Mouse (Mus musculus) bone marrow macrophage, adult 2 months (primary cell): ENCODE results near the gene Slc4a8.

Source experiments
- CTCF ChIP-seq: IDR thresholded peaks from 2 replicates; pipeline ENCODE4 v1.5.1; 2012; ENCODE audit warnings: low read depth, mild to moderate bottlenecking, low read length, moderate library complexity
- POLR2A ChIP-seq: IDR thresholded peaks from 2 replicates; pipeline ENCODE4 v1.6.1; 2012; ENCODE audit warnings: mild to moderate bottlenecking, low read depth, low read length, borderline replicate concordance

GRCm38 (mm10) chr15:100829775-100830174 is 68.2 kb downstream of the Slc4a8 start:
- TF ChIP-seq POLR2A, result no peak
- no peak for TF ChIP-seq CTCF
